Mouse (Mus musculus) C2C12 (cell line): ENCODE results near the gene Impdh1.

Source experiments
- CTCF ChIP-seq: IDR thresholded peaks from one replicate; pipeline ENCODE4 v1.5.1; 2011; ENCODE audit not compliant: control insufficient read depth, insufficient read depth, insufficient read length
- FOSL1 ChIP-seq: IDR thresholded peaks from one replicate; pipeline ENCODE4 v1.8.0; 2011; ENCODE audit warnings: mild to moderate bottlenecking, low read length; ENCODE audit not compliant: poor library complexity, insufficient read depth, severe bottlenecking
- MYOG ChIP-seq: IDR thresholded peaks from one replicate; pipeline ENCODE4 v1.6.1; 2011; ENCODE audit not compliant: control insufficient read depth, insufficient read length; ENCODE audit errors: extremely low read depth

- TF ChIP-seq CTCF = no peak
- no peak for TF ChIP-seq FOSL1
- TF ChIP-seq MYOG = no peak
Observed at GRCm38 (mm10) chr6:29247072-29247471, 30.9 kb upstream of the Impdh1 start.
